Mouse (Mus musculus) brain, embryonic 14.5 days (tissue): ENCODE data around the gene Camkk2.

Source experiments
- CTCF ChIP-seq: fragments of 200-500 bp; IDR thresholded peaks from 2 replicates; pipeline ENCODE4 v1.5.1; 2012; ENCODE audit warnings: inconsistent platforms, mild to moderate bottlenecking, moderate library complexity, borderline replicate concordance; ENCODE audit not compliant: insufficient read depth, insufficient read length; ENCODE audit errors: extremely low read depth
- POLR2A ChIP-seq: fragments of 200-500 bp; IDR thresholded peaks from 2 replicates; pipeline ENCODE4 v1.6.1; 2012; ENCODE audit warnings: mild to moderate bottlenecking, inconsistent platforms, borderline replicate concordance; ENCODE audit not compliant: poor library complexity, insufficient read depth, insufficient read length, severe bottlenecking; ENCODE audit errors: extremely low read depth

GRCm38 (mm10) chr5:122700109-122700836 lies 78.9 kb downstream of the Camkk2 start:
- TF ChIP-seq POLR2A (no peak), CTCF (no peak)
